Mouse (Mus musculus) limb, embryonic 11.5 days (tissue): ENCODE measurements at regions not wholly inside any gene's neighbourhood (a gene's known extent, or its start where the extent isn't known, plus 50 kb on each side); places are given as distances from the start of the nearest gene placed in this dataset.

Experiments used
- ATAC-seq: fragments of 200-750 bp; cut with Nextera tagmentation; 2 replicates; pipeline ENCODE4 v1.8.0; 2017; ENCODE audit warnings: low read depth; ENCODE audit not compliant: insufficient number of reproducible peaks, low FRiP score, low TSS enrichment
- DNase-seq: peaks from one replicate; pipeline ENCODE4 v3.0.0-alpha.2; 2015; ENCODE audit warnings: low spot score
- H3K27ac ChIP-seq: fragments of 300-500 bp; sonication (generic); replicated peaks from 2 replicates; pipeline ENCODE4 v1.5.1; 2014; ENCODE audit warnings: low read depth, mild to moderate bottlenecking, low read length
- H3K27me3 ChIP-seq: fragments of 300-500 bp; sonication (generic); 2 replicates; pipeline ENCODE4 v1.6.1; 2014; ENCODE audit warnings: mild to moderate bottlenecking, low read length, mixed read lengths; ENCODE audit not compliant: control insufficient read depth, insufficient read depth
- H3K36me3 ChIP-seq: fragments of 300-500 bp; sonication (generic); 2 replicates; pipeline ENCODE4 v1.6.1; 2014; ENCODE audit warnings: mild to moderate bottlenecking, low read length, moderate library complexity, mixed read lengths; ENCODE audit not compliant: control insufficient read depth, insufficient read depth
- H3K4me1 ChIP-seq: fragments of 300-500 bp; sonication (generic); 2 replicates; pipeline ENCODE4 v1.6.1; 2014; ENCODE audit warnings: low read length, mixed read lengths; ENCODE audit not compliant: control insufficient read depth, insufficient read depth
- H3K4me2 ChIP-seq: fragments of 300-500 bp; sonication (generic); 2 replicates; pipeline ENCODE4 v1.6.1; 2014; ENCODE audit warnings: low read depth, mild to moderate bottlenecking, moderate library complexity; ENCODE audit not compliant: severe bottlenecking
- H3K4me3 ChIP-seq: fragments of 300-500 bp; sonication (generic); 2 replicates; pipeline ENCODE4 v1.5.1; 2014; ENCODE audit warnings: low read depth, low read length
- H3K9ac ChIP-seq: fragments of 300-500 bp; sonication (generic); 2 replicates; pipeline ENCODE4 v1.6.1; 2014; ENCODE audit warnings: mild to moderate bottlenecking, low read length
- H3K9me3 ChIP-seq: fragments of 300-500 bp; sonication (generic); 2 replicates; pipeline ENCODE4 v1.6.1; 2016; ENCODE audit warnings: low read length; ENCODE audit not compliant: control insufficient read depth
- WGBS: fragments of 180-500 bp; shearing (Covaris S2); extraction: QIAGEN DNeasy Blood & Tissue Kit; methylation state at CpG from one replicate; pipeline ENCODE4 v1.1.7; 2014; 5-methylcytosine and 5-hydroxymethylcytosine counted together

- Histone ChIP-seq H3K36me3 (no peaks in the 10 kb centered on the region), H3K27me3 (no peaks in the 10 kb centered on the region), H3K4me2 (no peak overlapping the region), H3K27ac (no peak overlapping the region), H3K4me3 (no peak overlapping the region), H3K4me1 (no peaks in the 10 kb centered on the region; the same call in 1 of the 2 replicates), H3K9me3 (no peaks in the 10 kb centered on the region), H3K9ac (no peak overlapping the region)
- DNase-seq (no peak), ATAC-seq (no peak)
- WGBS: 54% methylated on average over 6 of the region's 6 CpGs
Observed at GRCm38 (mm10) chr15:96774664-96775063, 75.1 kb upstream of the Slc38a2 start.

GRCm38 (mm10) chr15:96773656-96774055 lies 74.1 kb upstream of the Slc38a2 start:
- ATAC-seq (no peak), DNase-seq (no peak)
- no peaks in the 10 kb centered on the region for H3K27me3 ChIP-seq
- H3K9me3 ChIP-seq: no peaks in the 10 kb centered on the region
- H3K4me2 ChIP-seq: no peak overlapping the region
- H3K9ac ChIP-seq: no peak overlapping the region
- H3K4me3 ChIP-seq: no peak overlapping the region
- 84% methylated on average over 1 of the region's 1 CpGs for WGBS
- no peaks in the 10 kb centered on the region; the same call in 1 of the 2 replicates for H3K4me1 ChIP-seq
- H3K36me3 ChIP-seq: no peaks in the 10 kb centered on the region
- H3K27ac ChIP-seq: no peak overlapping the region

- Histone ChIP-seq H3K4me1 (no peaks in the 10 kb centered on the region; the same call in 1 of the 2 replicates), H3K27ac (no peak overlapping the region)
- DNase-seq: no peak
Observed at GRCm38 (mm10) chr15:96772701-96773100, 73.2 kb upstream of the Slc38a2 start.

GRCm38 (mm10) chr15:96770786-96771185 lies 71.3 kb upstream of the Slc38a2 start:
- no peaks in the 10 kb centered on the region for H3K9me3 ChIP-seq
- H3K4me1 ChIP-seq: no peaks in the 10 kb centered on the region; the same call in 1 of the 2 replicates
- H3K9ac ChIP-seq: no peak overlapping the region
- H3K27ac ChIP-seq: no peak overlapping the region
- no peak overlapping the region for H3K4me3 ChIP-seq
- H3K36me3 ChIP-seq: no peaks in the 10 kb centered on the region
- 91% methylated on average over 8 of the region's 8 CpGs for WGBS
- H3K27me3 ChIP-seq: no peaks in the 10 kb centered on the region
- no peak overlapping the region for H3K4me2 ChIP-seq
- ATAC-seq: no peak
- DNase-seq: no peak

More at GRCm38 (mm10) chr15:96772701-96773100, 73.2 kb upstream of the Slc38a2 start:
- WGBS: 78% methylated on average over 8 of the region's 8 CpGs
- H3K36me3 ChIP-seq: no peaks in the 10 kb centered on the region
- no peaks in the 10 kb centered on the region for H3K27me3 ChIP-seq
- ATAC-seq: no peak
- H3K9ac ChIP-seq: no peak overlapping the region
- H3K4me2 ChIP-seq: no peak overlapping the region
- H3K9me3 ChIP-seq: no peaks in the 10 kb centered on the region
- H3K4me3 ChIP-seq: no peak overlapping the region

- 90% methylated on average over 7 of the region's 7 CpGs for WGBS
Observed at GRCm38 (mm10) chr15:96770299-96770698, 70.8 kb upstream of the Slc38a2 start.

GRCm38 (mm10) chr15:96769751-96770150 lies 70.2 kb upstream of the Slc38a2 start:
- ATAC-seq (no peak), DNase-seq (no peak)
- Histone ChIP-seq H3K9ac (no peak overlapping the region), H3K36me3 (no peaks in the 10 kb centered on the region), H3K9me3 (no peaks in the 10 kb centered on the region), H3K27me3 (no peaks in the 10 kb centered on the region), H3K27ac (no peak overlapping the region), H3K4me2 (no peak overlapping the region), H3K4me3 (no peak overlapping the region), H3K4me1 (no peaks in the 10 kb centered on the region; the same call in 1 of the 2 replicates)
- 81% methylated on average over 11 of the region's 11 CpGs for WGBS

More at GRCm38 (mm10) chr15:96770299-96770698, 70.8 kb upstream of the Slc38a2 start:
- Histone ChIP-seq H3K9ac (no peak overlapping the region), H3K27me3 (no peaks in the 10 kb centered on the region), H3K4me2 (no peak overlapping the region), H3K9me3 (no peaks in the 10 kb centered on the region), H3K4me1 (no peaks in the 10 kb centered on the region; the same call in 1 of the 2 replicates), H3K36me3 (no peaks in the 10 kb centered on the region), H3K27ac (no peak overlapping the region), H3K4me3 (no peak overlapping the region)
- DNase-seq: no peak
- no peak for ATAC-seq

- ATAC-seq (no peak), DNase-seq (no peak)
- no peak overlapping the region for H3K4me3 ChIP-seq
- no peak overlapping the region for H3K9ac ChIP-seq
- no peaks in the 10 kb centered on the region; the same call in 1 of the 2 replicates for H3K4me1 ChIP-seq
- no peaks in the 10 kb centered on the region for H3K9me3 ChIP-seq
- no peaks in the 10 kb centered on the region for H3K27me3 ChIP-seq
- no peak overlapping the region for H3K27ac ChIP-seq
- no peak overlapping the region for H3K4me2 ChIP-seq
- no peaks in the 10 kb centered on the region for H3K36me3 ChIP-seq
- 87% methylated on average over 19 of the region's 19 CpGs for WGBS
Observed at GRCm38 (mm10) chr15:96768301-96768993, 68.9 kb upstream of the Slc38a2 start.

GRCm38 (mm10) chr15:96767188-96767587 lies 67.7 kb upstream of the Slc38a2 start:
- H3K4me1 ChIP-seq: no peaks in the 10 kb centered on the region; the same call in 1 of the 2 replicates
- H3K9me3 ChIP-seq: no peaks in the 10 kb centered on the region
- H3K4me2 ChIP-seq: no peak overlapping the region
- DNase-seq: no peak
- no peak overlapping the region for H3K4me3 ChIP-seq
- H3K27ac ChIP-seq: no peak overlapping the region
- H3K9ac ChIP-seq: no peak overlapping the region
- no peak for ATAC-seq
- H3K27me3 ChIP-seq: no peaks in the 10 kb centered on the region
- no peaks in the 10 kb centered on the region for H3K36me3 ChIP-seq
- WGBS: 92% methylated on average over 5 of the region's 5 CpGs
